Mouse (Mus musculus): Measurements from ENCODE around the gene Col6a6.
"Not testable (repeated sequence)": the region's sequence is repeated elsewhere in the genome, so short reads cannot be mapped to it uniquely, and the experiment has no call there.

Col6a6 gene

DNA sequence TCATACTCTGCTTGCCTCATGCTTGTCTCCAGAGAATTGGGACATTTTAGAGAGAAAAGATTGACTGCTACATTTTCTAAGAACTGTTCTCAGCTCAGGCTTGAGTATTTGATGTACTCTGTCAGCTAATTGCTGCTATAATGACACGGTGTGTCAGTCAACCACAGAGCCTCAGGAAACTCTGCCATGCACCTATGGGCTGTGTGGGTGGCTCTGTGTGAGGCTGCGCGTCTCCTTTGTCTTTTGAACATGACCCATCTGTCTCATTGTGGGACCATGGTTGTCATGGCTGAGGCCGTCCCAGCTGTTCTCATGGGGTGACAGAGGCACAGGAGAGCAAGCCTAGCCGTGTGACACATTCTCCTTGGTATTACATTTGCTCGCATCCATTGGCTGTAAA, 168.1 kb downstream of the Col6a6 start:
- DNase-seq: no peak

DNA sequence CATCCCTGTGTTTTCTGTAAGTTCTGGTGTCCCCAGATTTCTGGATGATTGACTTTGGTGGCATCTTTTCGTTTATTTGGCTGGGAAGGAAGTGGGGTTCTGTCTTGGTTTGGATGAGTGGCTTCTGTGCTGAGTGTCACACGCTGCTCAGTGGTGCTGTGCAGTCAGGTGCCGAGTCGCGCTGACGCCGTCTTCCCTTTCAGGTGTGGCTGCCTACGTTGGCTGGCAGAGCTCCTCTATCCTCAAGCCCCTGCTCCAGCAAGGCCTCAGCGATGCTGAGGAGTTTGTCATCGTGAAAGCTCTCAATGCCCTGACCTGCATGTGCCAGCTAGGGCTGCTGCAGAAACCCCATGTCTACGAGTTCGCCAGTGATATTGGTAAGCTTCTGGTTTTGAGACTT, 169.7 kb downstream of the Col6a6 start:
- no peak for DNase-seq

DNA sequence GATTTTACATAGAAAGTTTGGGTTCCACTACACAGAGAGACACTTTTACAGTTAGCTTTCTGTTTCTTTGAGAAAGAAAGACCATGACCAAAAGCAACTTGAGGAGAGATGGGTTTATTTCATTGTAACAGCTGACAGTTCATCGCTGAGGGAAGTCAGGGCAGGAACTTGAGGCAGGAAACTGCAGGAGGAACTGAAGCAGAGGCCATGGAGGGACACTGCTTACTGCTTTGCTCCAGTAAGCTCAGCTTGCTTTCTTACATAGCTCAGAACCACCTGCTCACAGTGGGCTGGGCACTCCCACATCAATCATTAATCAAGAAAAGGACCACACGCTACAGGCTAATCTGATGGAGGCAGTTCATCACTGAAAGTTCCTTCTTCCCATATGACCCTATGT, 171.8 kb downstream of the Col6a6 start:
- DNase-seq: no peak

DNA sequence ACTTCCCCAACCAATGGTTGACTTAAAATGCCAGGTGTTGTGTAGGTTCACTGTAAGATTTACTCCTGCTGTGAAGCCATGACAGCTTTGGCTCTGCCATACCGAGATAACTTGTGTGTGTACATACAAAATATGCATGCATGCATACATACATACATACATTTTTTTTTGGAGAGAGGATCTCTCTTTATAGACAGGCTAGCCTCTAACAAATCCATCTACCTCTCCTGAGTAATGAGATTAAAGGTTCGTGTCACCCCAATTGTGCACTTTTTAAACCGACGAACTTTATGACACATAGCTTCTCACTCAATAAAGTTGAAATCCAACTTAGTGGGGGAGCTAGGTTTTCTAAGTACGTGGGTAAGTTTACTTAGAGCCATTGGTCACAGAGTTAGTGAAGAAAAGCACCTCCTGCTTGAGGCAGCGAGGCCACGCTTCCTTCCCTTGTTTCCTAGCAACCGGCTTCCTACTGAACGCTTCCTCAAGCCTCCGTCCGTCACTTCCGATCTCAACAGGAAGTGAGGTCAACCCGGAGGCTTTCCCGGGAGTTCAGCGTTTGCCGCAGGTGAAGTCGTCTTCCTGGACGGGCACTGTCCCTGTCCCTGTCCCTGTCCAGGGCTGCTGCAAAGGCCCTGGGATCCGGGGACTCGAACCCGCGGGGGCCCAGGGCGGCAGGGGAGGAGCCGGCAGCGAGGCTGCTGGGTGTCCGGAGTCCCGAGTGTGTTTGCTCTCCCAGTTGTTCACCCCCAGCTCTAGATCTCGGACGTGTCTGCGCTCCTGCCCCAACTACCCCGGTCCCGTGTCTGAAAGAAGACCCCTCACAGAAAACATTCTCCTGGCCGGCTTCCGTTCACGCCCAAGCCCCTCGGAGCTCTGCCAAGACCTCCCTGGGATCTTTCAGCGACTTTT, 185.2 kb downstream of the Col6a6 start, which contains the start of gene Pik3r4:
Gene Pik3r4 (plus strand): TSS at position 519 of the 912 bp plus-strand sequence.
- DNase-seq: peak; percentile 86 to 89

DNA sequence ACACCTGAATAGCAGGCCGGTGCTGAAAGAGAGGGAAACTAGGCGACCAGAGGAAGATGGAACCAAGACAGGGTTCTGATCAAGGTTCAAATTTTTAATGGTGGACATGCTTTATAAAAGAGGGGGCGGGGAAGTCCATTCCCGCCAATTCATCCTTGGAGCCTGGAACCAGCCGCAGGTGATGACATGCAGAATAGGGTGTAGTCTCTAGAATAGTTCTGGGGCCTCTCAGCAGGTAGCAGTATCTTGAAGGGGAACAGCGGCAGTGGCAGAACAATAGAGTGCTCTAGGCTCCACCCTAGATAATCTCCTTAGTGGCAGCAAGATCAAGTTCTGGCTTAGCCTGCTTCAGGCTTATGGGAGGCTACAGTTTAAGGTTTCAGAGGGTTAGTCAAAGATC, 186.6 kb downstream of the Col6a6 start:
- not testable (repeated sequence) for DNase-seq
